Mouse (Mus musculus) heart, adult 2 months (tissue): ENCODE results near the gene Naa25. TPM values are rescaled to one million over a fixed set of nuclear protein-coding genes. Genes with fewer than 3 reads are reported as not detected.

Source experiments
- DNase-seq, 2 experiments: peaks; one replicate each; pipeline ENCODE4 v3.0.0; 2021
- H3K27ac ChIP-seq: fragments of 200-600 bp; 2 replicates; pipeline ENCODE4 v1.8.1; 2022
- H3K27me3 ChIP-seq: fragments of 200-500 bp; 2 replicates; pipeline ENCODE4 v1.6.1; 2012; ENCODE audit warnings: mild to moderate bottlenecking, low read length, inconsistent platforms, mixed read lengths; ENCODE audit not compliant: control insufficient read depth, insufficient read depth
- H3K36me3 ChIP-seq: fragments of 200-500 bp; 2 replicates; pipeline ENCODE4 v1.6.1; 2012; ENCODE audit warnings: low read length, inconsistent platforms; ENCODE audit not compliant: control insufficient read depth, insufficient read depth
- H3K4me1 ChIP-seq: fragments of 200-500 bp; 2 replicates; pipeline ENCODE4 v1.6.1; 2011; ENCODE audit warnings: low read length; ENCODE audit not compliant: control insufficient read depth, insufficient read depth
- H3K4me3 ChIP-seq: fragments of 200-600 bp; 2 replicates; pipeline ENCODE4 v1.8.1; 2022
- H3K79me2 ChIP-seq: fragments of 200-500 bp; replicated peaks from 2 replicates; pipeline ENCODE4 v1.6.1; 2012; ENCODE audit warnings: mild to moderate bottlenecking, inconsistent platforms, low read length, moderate library complexity, mixed read lengths; ENCODE audit not compliant: control insufficient read depth, insufficient read depth
- H3K9ac ChIP-seq: fragments of 200-500 bp; 2 replicates; pipeline ENCODE4 v1.6.1; 2012; ENCODE audit warnings: low read depth, mild to moderate bottlenecking, control low read depth, inconsistent platforms, low read length, mixed read lengths
- CTCF ChIP-seq: fragments of 200-600 bp; IDR thresholded peaks from 2 replicates; pipeline ENCODE4 v1.8.1; 2022; ENCODE audit warnings: antibody characterized with exemption, mild to moderate bottlenecking, moderate library complexity
- EP300 ChIP-seq: fragments of 200-500 bp; IDR thresholded peaks from 2 replicates; pipeline ENCODE4 v1.6.1; 2011; ENCODE audit warnings: low read depth, low read length, control low read depth; ENCODE audit not compliant: insufficient read depth
- POLR2A ChIP-seq: fragments of 200-500 bp; IDR thresholded peaks from 2 replicates; pipeline ENCODE4 v1.6.1; 2011; ENCODE audit warnings: mild to moderate bottlenecking, low read depth, low read length, control low read depth; ENCODE audit not compliant: insufficient read depth
- whole genome bisulfite sequencing: fragments of 180-500 bp; shearing (Covaris S2); methylation state at CpG from one replicate; pipeline ENCODE4 v1.1.7; 2018; 5-methylcytosine and 5-hydroxymethylcytosine counted together
- intact Hi-C: fragments of 180-260 bp; cut with DNase I; formaldehyde crosslinking; loops from one replicate; pipeline ENCODE4 v1.15.1; 2025
- polyA plus RNA-seq: library from polyadenylated mRNA; depleted of rRNA; stranded (reverse); fragments of >200 nt; gene quantifications from 2 replicates; pipeline ENCODE4 v1.2.3, GENCODE M21; 2012
- total RNA-seq, 2 experiments: library from RNA; stranded (reverse); gene quantifications; 2 replicates each; pipeline ENCODE4 v1.2.3; 2021

Naa25 gene
- total and polyA plus RNA-seq, 3 experiments, result 7.1 to 22.5 (median 21.3) TPM

DNA sequence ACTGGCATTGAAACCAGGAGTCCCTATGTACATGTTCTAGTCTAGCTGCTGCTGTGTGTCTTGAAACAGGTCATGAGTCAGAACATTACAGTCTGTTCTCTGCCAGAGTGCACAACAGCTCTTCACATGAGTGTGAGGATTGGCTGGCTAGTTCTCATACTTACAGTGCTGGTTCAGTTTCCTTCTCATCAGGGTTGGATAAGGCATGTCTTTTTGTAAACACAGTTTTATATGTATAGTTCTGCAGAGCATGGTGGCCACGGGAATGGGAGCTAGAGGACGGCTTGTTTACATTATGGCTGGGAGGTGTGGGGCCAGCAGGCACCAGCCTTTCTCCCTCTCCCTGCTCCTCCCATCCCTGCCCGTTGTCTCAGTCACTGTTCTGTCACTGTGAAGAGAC, 71.8 kb downstream of the Naa25 start:
- WGBS, result 39% methylated on average over 3 of the region's 3 CpGs
- no peaks in the 10 kb centered on the region for H3K36me3 ChIP-seq
- intact Hi-C loops, result no loop called here
- H3K9ac ChIP-seq, result no peak overlapping the region
- DNase-seq, result no peak
- no peak overlapping the region for H3K27ac ChIP-seq
- no peaks in the 10 kb centered on the region for H3K4me1 ChIP-seq
- no peak overlapping the region for H3K4me3 ChIP-seq
- no peak for TF ChIP-seq EP300
- TF ChIP-seq POLR2A, result no peak
- TF ChIP-seq CTCF, result no peak
- H3K27me3 ChIP-seq, result no peaks in the 10 kb centered on the region
- H3K79me2 ChIP-seq, result no peaks in the 10 kb centered on the region

- TF ChIP-seq CTCF, result no peak
- TF ChIP-seq POLR2A, result no peak
- no peak for TF ChIP-seq EP300
- Histone ChIP-seq H3K27ac (no peak overlapping the region), H3K9ac (no peak overlapping the region), H3K4me3 (no peak overlapping the region), H3K27me3 (no peaks in the 10 kb centered on the region), H3K36me3 (no peaks in the 10 kb centered on the region), H3K4me1 (no peaks in the 10 kb centered on the region), H3K79me2 (no peaks in the 10 kb centered on the region)
- intact Hi-C loops, result no loop called here
- no peak for DNase-seq
- WGBS, result 86% methylated on average over 2 of the region's 2 CpGs
Observed at GRCm38 (mm10) chr5:121472411-121472810, 74.7 kb downstream of the Naa25 start.

- Histone ChIP-seq H3K79me2 (no peaks in the 10 kb centered on the region), H3K9ac (no peak overlapping the region), H3K4me3 (no peak overlapping the region), H3K4me1 (no peaks in the 10 kb centered on the region), H3K27ac (no peak overlapping the region), H3K36me3 (no peaks in the 10 kb centered on the region), H3K27me3 (no peaks in the 10 kb centered on the region)
- TF ChIP-seq EP300 (no peak), CTCF (no peak), POLR2A (no peak)
- no peak for DNase-seq
- 53% methylated on average over 7 of the region's 7 CpGs for WGBS
- intact Hi-C loops, result loop anchor here (5.0 kb wide), 1 partner anchor 32 kb away; no protein-coding TSS in a partner anchor
Observed at GRCm38 (mm10) chr5:121474610-121475009, 76.9 kb downstream of the Naa25 start.

DNA sequence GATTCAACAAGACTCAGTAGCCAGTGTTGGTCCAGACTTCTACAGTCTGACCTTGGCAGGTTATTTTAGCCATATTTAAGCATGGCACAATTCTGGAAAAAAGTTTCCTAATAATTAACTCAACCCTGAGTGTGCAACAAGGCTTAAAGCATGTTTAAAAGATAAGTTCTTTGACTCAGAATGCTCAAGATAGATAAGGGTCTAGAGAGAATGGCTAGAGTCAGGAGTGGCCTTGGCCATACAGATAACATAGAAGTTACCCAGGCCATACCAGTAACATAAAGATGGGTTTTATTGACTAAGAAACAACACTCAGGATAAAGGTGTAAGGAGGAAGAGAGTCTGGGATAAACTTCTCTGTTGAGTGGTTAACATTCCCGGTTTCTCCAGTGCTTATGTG, 78.3 kb downstream of the Naa25 start:
- no peak for DNase-seq
- 74% methylated on average over 1 of the region's 1 CpGs for WGBS
- Histone ChIP-seq H3K4me1 (no peaks in the 10 kb centered on the region), H3K79me2 (no peaks in the 10 kb centered on the region), H3K27ac (no peak overlapping the region), H3K27me3 (no peaks in the 10 kb centered on the region), H3K9ac (no peak overlapping the region), H3K4me3 (no peak overlapping the region), H3K36me3 (no peaks in the 10 kb centered on the region)
- intact Hi-C loops, result loop anchor here (5.0 kb wide), 1 partner anchor 34 kb away; no protein-coding TSS in a partner anchor
- TF ChIP-seq CTCF, result no peak
- TF ChIP-seq EP300, result no peak
- no peak for TF ChIP-seq POLR2A

GRCm38 (mm10) chr5:121477680-121478079, 79.9 kb downstream of the Naa25 start:
- no peak overlapping the region for H3K4me3 ChIP-seq
- 31% methylated on average over 3 of the region's 3 CpGs for WGBS
- no peaks in the 10 kb centered on the region for H3K4me1 ChIP-seq
- H3K27ac ChIP-seq, result no peak overlapping the region
- H3K79me2 ChIP-seq, result no peaks in the 10 kb centered on the region
- DNase-seq, result no peak
- intact Hi-C loops, result loop anchor here (1.0 to 5.0 kb wide), 2 partner anchors 27 to 35 kb away; no protein-coding TSS in a partner anchor
- TF ChIP-seq CTCF (peak; percentile 88), POLR2A (no peak), EP300 (no peak)
- H3K9ac ChIP-seq, result no peak overlapping the region
- H3K27me3 ChIP-seq, result no peaks in the 10 kb centered on the region
- H3K36me3 ChIP-seq, result no peaks in the 10 kb centered on the region

GRCm38 (mm10) chr5:121484801-121485200, 87.1 kb downstream of the Naa25 start:
- TF ChIP-seq EP300, result no peak
- no peak for TF ChIP-seq CTCF
- TF ChIP-seq POLR2A, result no peak
- DNase-seq, result no peak
- intact Hi-C loops, result no loop called here
- no peak overlapping the region for H3K27ac ChIP-seq
- 78% methylated on average over 5 of the region's 5 CpGs for WGBS
- H3K9ac ChIP-seq, result no peak overlapping the region
- no peaks in the 10 kb centered on the region for H3K79me2 ChIP-seq
- H3K4me1 ChIP-seq, result no peaks in the 10 kb centered on the region
- H3K27me3 ChIP-seq, result no peaks in the 10 kb centered on the region
- H3K4me3 ChIP-seq, result no peak overlapping the region
- no peaks in the 10 kb centered on the region for H3K36me3 ChIP-seq
